14 mouse cellular contexts compared by ENCODE assay signal in genomic region chr13:113600531-113601463, GRCm38 (mm10). TPM values are rescaled to one million over a fixed set of nuclear protein-coding genes. Genes with fewer than 3 reads are reported as not detected.
DNase-seq lines count a peak whose midpoint lies in the region; ATAC-seq and TF ChIP-seq lines count a peak whose summit lies in the region.
"Had no signal": no experiment of that assay in that cellular context is flagged by ENCODE, and none has a peak within 500 bp of the region (broad histone marks: within the 10 kb centered on the region; RNA-seq: fewer than 3 reads in every experiment).

No protein-coding gene starts in this region.

- H3K9me3 ChIP-seq in E14TG2a.4 (ENCODE audit: low read length): peaks cover 4% of the 10 kb centered on the region; the same call in 1 of the 2 replicates
- no peaks in the 10 kb centered on the region for H3K9me3 ChIP-seq in hindbrain, embryonic 14.5 days (ENCODE audit: control insufficient read depth, low read length)
- H3K9me3 ChIP-seq: embryonic facial prominence, embryonic 15.5 days; hindbrain, embryonic 13.5 days had no signal

- no peak for TF ChIP-seq CTCF in lung, adult 2 months (IDR thresholded peaks at IDR 0.05; ENCODE audit: insufficient read depth, low read length)
- no peak for TF ChIP-seq CTCF in E14TG2a.4 (conservative IDR thresholded peaks at IDR 0.05; ENCODE audit: low read length)

- H3K27me3 ChIP-seq in E14TG2a.4 (ENCODE audit: insufficient read depth, low read length): no peaks in the 10 kb centered on the region
- no peaks in the 10 kb centered on the region for H3K27me3 ChIP-seq in hindbrain, embryonic 14.5 days (ENCODE audit: control insufficient read depth, insufficient read depth, low read length)
- H3K27me3 ChIP-seq: embryonic facial prominence, embryonic 15.5 days; hindbrain, embryonic 13.5 days; Patski had no signal

- peaks cover 30% of the 10 kb centered on the region for H3K4me1 ChIP-seq in lung, adult 2 months (ENCODE audit: control insufficient read depth, insufficient read depth, low read length)
- H3K4me1 ChIP-seq in E14TG2a.4 (replicated peaks; ENCODE audit: low read depth, low read length): peaks cover 98% of the 10 kb centered on the region
- H3K4me1 ChIP-seq in hindbrain, embryonic 14.5 days (replicated peaks; ENCODE audit: control insufficient read depth, insufficient read depth, low read length): peaks cover 23% of the 10 kb centered on the region

- H3K27ac ChIP-seq in hindbrain, embryonic 14.5 days: no peak overlapping the region
- H3K27ac ChIP-seq: embryonic facial prominence, embryonic 15.5 days; hindbrain, embryonic 13.5 days; kidney, postnatal 0 days had no signal

- H3K36me3 ChIP-seq in E14TG2a.4 (ENCODE audit: insufficient read depth, low read length): peaks cover 20% of the 10 kb centered on the region
- no peaks in the 10 kb centered on the region for H3K36me3 ChIP-seq in hindbrain, embryonic 14.5 days (replicated peaks; ENCODE audit: control insufficient read depth, insufficient read depth)
- H3K36me3 ChIP-seq: hindbrain, embryonic 13.5 days had no signal

- TF ChIP-seq POLR2A in lung, adult 2 months (IDR thresholded peaks at IDR 0.05; ENCODE audit: borderline replicate concordance, extremely low read depth, low read depth, low read length): no peak

- 64% methylated on average over 18 of the region's 18 CpGs for WGBS in lung, adult 2 months
- WGBS in hindbrain, embryonic 14.5 days: 92% methylated on average over 18 of the region's 18 CpGs

- no peak overlapping the region for H3K9ac ChIP-seq in hindbrain, embryonic 14.5 days
- H3K9ac ChIP-seq: embryonic facial prominence, embryonic 15.5 days; hindbrain, embryonic 13.5 days had no signal

- no peak overlapping the region for H3K4me2 ChIP-seq in hindbrain, embryonic 14.5 days (replicated peaks)
- H3K4me2 ChIP-seq: embryonic facial prominence, embryonic 15.5 days; hindbrain, embryonic 13.5 days had no signal

- H3K4me3 ChIP-seq in lung, adult 2 months (replicated peaks; ENCODE audit: extremely low read depth, low read depth, low read length): no peak overlapping the region
- H3K4me3 ChIP-seq in E14TG2a.4 (replicated peaks; ENCODE audit: low read length): peak overlapping the region; percentile 69
- no peak overlapping the region for H3K4me3 ChIP-seq in hindbrain, embryonic 14.5 days (replicated peaks; ENCODE audit: low read length)
- H3K4me3 ChIP-seq: embryonic facial prominence, embryonic 15.5 days; hindbrain, embryonic 13.5 days; myocyte had no signal

- ATAC-seq in hematopoietic stem cell, adult 5-6 weeks (replicated peaks in 1 of 2; ENCODE audit: insufficient read depth in 1 of 2, low FRiP score in 2 of 2, low TSS enrichment in 1 of 2, low read depth in 1 of 2, poor library complexity in 2 of 2, severe bottlenecking in 2 of 2): peak; percentile 75 to 78
- no peak for ATAC-seq in hindbrain, embryonic 14.5 days (ENCODE audit: low FRiP score)
- ATAC-seq: Patski had no signal

- peak; percentile 8 for DNase-seq in lung, adult 2 months
- DNase-seq in lung, postnatal 10 days: no peak
- DNase-seq in monocyte, adult 2 months (ENCODE audit: low read depth in 1 of 2, low spot score in 2 of 2): peak; percentile 66 to 68
- no peak for DNase-seq in hindbrain, embryonic 14.5 days (ENCODE audit: low spot score)
- DNase-seq in right cerebral cortex, adult 2 months (ENCODE audit: low spot score in 2 of 2): no peak
- no peak for DNase-seq in frontal cortex, postnatal 14 days (ENCODE audit: low spot score in 2 of 2)
- DNase-seq: cerebellum, postnatal 10 days had no signal

RNA-seq across cellular contexts. Expression of gene Snx18, which starts 17.6 kb away (rescaled TPM):
- polyA plus RNA-seq in lung, adult 2 months (2012; rRNA removed): 22.8 and 27.0 TPM in 2 replicates
- total RNA-seq in hematopoietic stem cell, adult 5-6 weeks (2017): 27.2 and 30.5 TPM in 2 replicates
- 15.8 and 16.2 TPM in 2 replicates for polyA plus RNA-seq in hindbrain, embryonic 14.5 days (2014; fragmentation: Nextera tagmentation; extraction: Ambion mirVana)

Comparison
In these comparisons a context has a peak if more than half of its experiments do, and no peak if none do; other contexts are left out.
1. DNase-seq: peak in lung, adult 2 months (single experiment) and monocyte, adult 2 months (2 of 2); none in lung, postnatal 10 days (single experiment), hindbrain, embryonic 14.5 days (single experiment), right cerebral cortex, adult 2 months (0 of 2) and frontal cortex, postnatal 14 days (0 of 2).